Mouse (Mus musculus): ENCODE measurements around the gene Rapgefl1. TPM values are rescaled to one million over a fixed set of nuclear protein-coding genes. Genes with fewer than 3 reads are reported as not detected.
A peak's percentile ranks its signal among the peaks of the same experiment; 100 is the strongest.

The Rapgefl1 gene
- total RNA-seq, 4 experiments from 2014 or later = 171 to 203 (median 197) TPM

GRCm38 (mm10) chr11:98858759-98859731 is 22.5 kb downstream of the Rapgefl1 start:
- DNase-seq (ENCODE audit: low spot score in 2 of 2) = peak; percentile 83 to 95

- peak; percentile 93 to 96 for DNase-seq (ENCODE audit: low spot score in 2 of 2)
Measured at GRCm38 (mm10) chr11:98863028-98863750, 26.6 kb downstream of the Rapgefl1 start, which contains the start of gene Wipf2. Gene Wipf2 (plus strand): TSS chr11:98863638.

GRCm38 (mm10) chr11:98863751-98864429 is 27.3 kb downstream of the Rapgefl1 start:
- no peak for DNase-seq (ENCODE audit: low spot score in 2 of 2)

GRCm38 (mm10) chr11:98867293-98867692 is 30.7 kb downstream of the Rapgefl1 start:
- no peak for DNase-seq (ENCODE audit: low spot score in 2 of 2)

GRCm38 (mm10) chr11:98869906-98870305 is 33.3 kb downstream of the Rapgefl1 start:
- DNase-seq (ENCODE audit: low spot score in 2 of 2) = no peak

- no peak for DNase-seq (ENCODE audit: low spot score in 2 of 2)
Measured at GRCm38 (mm10) chr11:98870791-98871190, 34.2 kb downstream of the Rapgefl1 start.

GRCm38 (mm10) chr11:98871416-98871815 is 34.8 kb downstream of the Rapgefl1 start:
- no peak for DNase-seq (ENCODE audit: low spot score in 2 of 2)

- peak; percentile 72 to 77 for DNase-seq (ENCODE audit: low spot score in 2 of 2)
Measured at GRCm38 (mm10) chr11:98872040-98872439, 35.5 kb downstream of the Rapgefl1 start.

- no peak for DNase-seq (ENCODE audit: low spot score in 2 of 2)
Measured at GRCm38 (mm10) chr11:98873900-98874299, 37.3 kb downstream of the Rapgefl1 start.

GRCm38 (mm10) chr11:98877001-98877400 is 40.4 kb downstream of the Rapgefl1 start:
- no peak for DNase-seq (ENCODE audit: low spot score in 2 of 2)

- no peak for DNase-seq (ENCODE audit: low spot score in 2 of 2)
Measured at GRCm38 (mm10) chr11:98887703-98888102, 51.1 kb downstream of the Rapgefl1 start.

GRCm38 (mm10) chr11:98889077-98889476 is 52.5 kb downstream of the Rapgefl1 start:
- DNase-seq (ENCODE audit: low spot score in 2 of 2) = no peak

GRCm38 (mm10) chr11:98889977-98890376 is 53.4 kb downstream of the Rapgefl1 start:
- no peak for DNase-seq (ENCODE audit: low spot score in 2 of 2)

GRCm38 (mm10) chr11:98892426-98892825 is 55.8 kb downstream of the Rapgefl1 start:
- DNase-seq (ENCODE audit: low spot score in 2 of 2) = no peak

GRCm38 (mm10) chr11:98900529-98901125 is 64.0 kb downstream of the Rapgefl1 start:
- no peak for DNase-seq (ENCODE audit: low spot score in 2 of 2)

GRCm38 (mm10) chr11:98902621-98903245 is 66.1 kb downstream of the Rapgefl1 start:
- DNase-seq (ENCODE audit: low spot score in 2 of 2) = no peak
